Mouse (Mus musculus) MEL (cell line): Measurements from ENCODE around the gene Tsfm.

Experiments
- CTCF ChIP-seq, 3 experiments: IDR thresholded peaks in 2 of 3; conservative IDR thresholded peaks in 1 of 3; 2 replicates each; pipeline ENCODE4 v1.5.1; 2011 to 2012; ENCODE audit warnings: low read length in 3 of 3, low read depth in 2 of 3, mild to moderate bottlenecking in 2 of 3, improper control_type of control experiment in 1 of 3, inconsistent platforms in 1 of 3, mixed read lengths in 1 of 3, moderate library complexity in 1 of 3; ENCODE audit not compliant: control insufficient read depth in 1 of 3, insufficient read depth in 1 of 3, poor library complexity in 1 of 3, severe bottlenecking in 1 of 3
- MEF2A ChIP-seq: IDR thresholded peaks from 2 replicates; pipeline ENCODE4 v1.6.1; 2014; ENCODE audit warnings: low read depth, mild to moderate bottlenecking, inconsistent platforms, low read length, improper control_type of control experiment; ENCODE audit not compliant: poor library complexity, insufficient replicate concordance, severe bottlenecking; ENCODE audit errors: extremely low read depth
- NELFE ChIP-seq: IDR thresholded peaks from 2 replicates; pipeline ENCODE4 v1.6.1; 2011; ENCODE audit warnings: low read depth, low read length, improper control_type of control experiment
- POLR2A ChIP-seq, 2 experiments: IDR thresholded peaks; 2 replicates each; pipeline ENCODE4 v1.6.1; 2011 to 2012; ENCODE audit warnings: low read length in 2 of 2, mild to moderate bottlenecking in 2 of 2, control low read depth in 1 of 2, improper control_type of control experiment in 1 of 2, low read depth in 1 of 2, moderate library complexity in 1 of 2; ENCODE audit not compliant: control insufficient read depth in 1 of 2, insufficient read depth in 1 of 2, poor library complexity in 1 of 2
- POLR2AphosphoS5 ChIP-seq: IDR thresholded peaks from 2 replicates; pipeline ENCODE4 v1.6.1; 2012; ENCODE audit warnings: low read depth, borderline replicate concordance, mild to moderate bottlenecking, inconsistent platforms, low read length, moderate library complexity, mixed read lengths
- TCF12 ChIP-seq: IDR thresholded peaks from 2 replicates; pipeline ENCODE4 v1.6.1; 2014; ENCODE audit warnings: low read depth, mild to moderate bottlenecking, inconsistent platforms, low read length, improper control_type of control experiment, moderate library complexity
- USF2 ChIP-seq, 2 experiments: IDR thresholded peaks; 2 replicates each; pipeline ENCODE4 v1.6.1; 2011 to 2012; ENCODE audit warnings: improper control_type of control experiment in 2 of 2, low read length in 2 of 2, borderline replicate concordance in 1 of 2, inconsistent platforms in 1 of 2, low read depth in 1 of 2, mild to moderate bottlenecking in 1 of 2; ENCODE audit not compliant: insufficient read depth in 1 of 2

- TF ChIP-seq CTCF (IDR thresholded peaks at IDR 0.05 in 2 of 3, conservative IDR thresholded peaks at IDR 0.05 in 1 of 3; ENCODE audit: control insufficient read depth in 1 of 3, insufficient read depth in 1 of 3, low read depth in 2 of 3, low read length in 3 of 3, poor library complexity in 1 of 3, severe bottlenecking in 1 of 3) (no peak), MEF2A (no peak), TCF12 (no peak), USF2 (IDR thresholded peaks at IDR 0.05; ENCODE audit: borderline replicate concordance in 1 of 2, insufficient read depth in 1 of 2, low read depth in 1 of 2, low read length in 2 of 2) (no peak), NELFE (no peak), POLR2A (IDR thresholded peaks at IDR 0.05; ENCODE audit: control insufficient read depth in 1 of 2, insufficient read depth in 1 of 2, low read depth in 1 of 2, low read length in 2 of 2, poor library complexity in 1 of 2) (no peak), POLR2AphosphoS5 (no peak)
Observed at GRCm38 (mm10) chr10:127059968-127060916, 29.6 kb upstream of the Tsfm start, which contains the start of gene March9.
